Mouse (Mus musculus): Measurements from ENCODE around the gene Gm43720. TPM values are rescaled to one million over a fixed set of nuclear protein-coding genes. Genes with fewer than 3 reads are reported as not detected.

Gm43720 gene
- total RNA-seq (2021) = under 1 TPM in 1 of 2 experiments, not detected in 1; 0.05 TPM
- long read RNA-seq, experiment 1 = 0 reads
- long read RNA-seq, experiment 2 = 0 reads

- DNase-seq = peak; percentile 80 to 81
- intact Hi-C loops (cut with DNase I) = no loop called here
Observed at GRCm38 (mm10) chr5:138279585-138280424, at the start of gene Gm43720, which contains the start of the genes Gpc2 and Stag3. Gene Gm43720, minus strand, starts transcription at chr5:138279958. Gene Gpc2, minus strand, starts transcription at chr5:138280005. Gene Stag3, plus strand, starts transcription at chr5:138280240.

DNA sequence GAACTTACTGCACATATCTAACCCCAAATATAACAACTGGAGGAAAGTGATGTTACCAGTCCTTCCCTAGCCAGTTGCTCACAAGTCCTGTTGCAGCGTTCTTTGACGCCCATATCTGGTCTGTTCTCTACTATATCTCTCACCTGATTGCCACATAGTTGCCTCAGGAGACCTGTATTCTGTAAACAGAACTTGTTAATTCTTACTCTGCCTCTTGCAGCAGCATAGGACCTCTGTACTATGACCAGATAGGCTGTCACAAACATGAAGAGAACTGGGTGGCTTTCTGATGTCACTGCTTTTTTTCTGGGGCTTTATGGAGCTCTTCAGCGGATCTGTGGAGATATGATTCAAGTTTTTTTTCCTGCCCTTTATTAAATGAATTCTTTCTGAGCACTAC lies 33.0 kb upstream of the Gm43720 start:
- DNase-seq = no peak
- intact Hi-C loops (cut with DNase I) = no loop called here

- intact Hi-C loops (cut with DNase I) = no loop called here
- DNase-seq = no peak
Observed at GRCm38 (mm10) chr5:138299613-138300012, 19.9 kb upstream of the Gm43720 start.

DNA sequence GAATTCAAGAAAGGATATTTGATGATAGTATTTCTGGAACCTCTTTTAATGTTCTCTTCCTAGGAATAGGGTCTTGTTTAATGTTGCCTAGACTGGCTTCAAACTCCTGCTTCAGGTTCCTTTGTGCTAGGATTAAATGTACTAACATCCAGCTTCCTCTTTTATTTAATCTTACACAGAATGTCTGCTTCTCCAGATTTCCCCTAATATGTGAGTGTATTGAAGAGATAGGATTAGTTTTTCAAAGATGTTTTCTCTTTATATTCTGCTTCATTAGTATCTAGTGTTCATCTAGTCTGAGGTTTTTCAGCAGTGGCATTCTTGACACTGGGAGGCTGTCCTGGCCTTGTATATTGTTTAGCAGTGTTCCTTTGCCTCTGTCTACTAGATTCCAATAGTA lies 14.4 kb upstream of the Gm43720 start:
- no peak for DNase-seq
- intact Hi-C loops (cut with DNase I) = no loop called here

GRCm38 (mm10) chr5:138291638-138292037 lies 11.9 kb upstream of the Gm43720 start:
- intact Hi-C loops (cut with DNase I) = no loop called here

GRCm38 (mm10) chr5:138287861-138288260 lies 8.1 kb upstream of the Gm43720 start:
- intact Hi-C loops (cut with DNase I) = no loop called here
- DNase-seq = no peak

More at GRCm38 (mm10) chr5:138291638-138292037, 11.9 kb upstream of the Gm43720 start:
- DNase-seq = no peak

DNA sequence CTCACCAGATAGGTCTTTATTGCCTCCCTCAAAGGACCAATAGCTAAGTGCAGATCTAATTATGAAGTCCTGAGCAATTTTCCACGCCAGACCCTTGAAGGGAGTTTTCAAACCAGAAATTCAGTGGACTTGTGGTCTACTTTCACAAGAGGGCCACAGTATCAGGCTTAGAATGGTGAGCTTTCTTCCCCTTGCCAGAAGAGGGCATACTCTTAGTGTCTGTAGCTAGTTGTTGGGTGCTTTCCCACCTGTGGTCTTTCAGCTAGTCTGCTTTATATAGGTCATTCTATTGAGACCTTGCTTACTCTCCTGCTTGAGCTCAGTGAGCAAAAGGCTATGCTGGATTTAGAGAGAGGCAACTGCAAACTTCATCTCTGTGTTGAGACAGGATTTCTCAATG lies 3.8 kb upstream of the Gm43720 start:
- no peak for DNase-seq
- intact Hi-C loops (cut with DNase I) = no loop called here

DNA sequence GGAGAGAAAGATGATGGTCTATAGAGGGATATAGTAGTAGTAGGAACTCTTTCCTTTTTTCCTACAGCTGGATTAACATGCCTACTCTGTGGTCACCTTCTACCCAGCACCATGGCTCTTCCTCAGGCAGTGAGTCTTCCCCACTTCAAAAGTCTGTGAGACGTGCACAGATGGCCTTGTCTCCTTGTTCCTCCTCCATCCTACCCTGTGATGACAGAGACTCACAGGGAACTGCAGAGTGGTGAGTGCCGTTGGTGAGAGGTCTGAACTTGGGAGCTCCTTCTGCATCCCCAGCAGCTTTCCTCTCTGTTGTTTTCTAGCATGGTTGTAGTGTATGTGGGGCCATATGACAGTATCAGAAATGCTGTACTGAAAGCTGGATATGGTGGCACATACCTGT lies 2.0 kb upstream of the Gm43720 start:
- DNase-seq = no peak
- intact Hi-C loops (cut with DNase I) = no loop called here

DNA sequence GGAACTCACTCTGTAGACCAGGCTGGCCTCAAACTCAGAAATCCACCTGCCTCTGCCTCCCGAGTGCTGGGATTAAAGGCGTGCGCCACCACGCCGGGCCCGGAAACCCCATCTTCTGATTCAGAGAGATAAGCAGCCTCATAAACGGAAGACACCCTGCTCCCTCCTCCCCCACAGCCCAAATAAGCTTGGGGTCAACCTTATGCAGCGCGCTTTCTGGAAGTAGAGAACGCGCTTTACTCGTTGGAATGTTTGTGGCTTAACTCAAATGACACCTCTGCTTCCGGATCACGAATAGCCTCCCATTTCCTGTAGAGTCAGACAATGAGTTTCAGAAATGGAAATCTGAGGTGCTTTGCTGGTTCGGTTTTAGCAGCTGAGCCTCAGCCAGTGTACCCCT lies 1.1 kb upstream of the Gm43720 start:
- intact Hi-C loops (cut with DNase I) = no loop called here

DNA sequence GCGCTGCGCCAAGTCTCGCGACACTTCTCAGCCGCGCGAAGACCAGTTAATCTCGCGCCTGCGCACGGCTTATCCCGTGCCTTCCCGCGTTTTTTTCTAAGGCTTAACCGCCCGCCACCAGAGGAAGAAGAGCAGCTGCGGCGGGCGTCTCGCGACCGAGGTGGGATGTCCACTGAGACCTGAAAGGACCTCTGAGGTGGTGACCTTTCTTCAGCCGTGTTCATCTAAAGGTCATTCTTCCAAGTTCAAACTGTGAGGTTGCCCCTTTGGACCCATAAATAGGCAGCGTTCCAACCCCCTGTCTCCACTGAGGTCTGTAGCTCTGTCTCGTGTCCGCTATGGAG lies 639 bp upstream of the Gm43720 start:
- intact Hi-C loops (cut with DNase I) = no loop called here
- no peak for DNase-seq

More for the DNA sequence above, 1.1 kb upstream of the Gm43720 start:
- DNase-seq = no peak

- intact Hi-C loops (cut with DNase I) = no loop called here
- DNase-seq = no peak
Observed at GRCm38 (mm10) chr5:138277994-138278393, 1.8 kb downstream of the Gm43720 start.

DNA sequence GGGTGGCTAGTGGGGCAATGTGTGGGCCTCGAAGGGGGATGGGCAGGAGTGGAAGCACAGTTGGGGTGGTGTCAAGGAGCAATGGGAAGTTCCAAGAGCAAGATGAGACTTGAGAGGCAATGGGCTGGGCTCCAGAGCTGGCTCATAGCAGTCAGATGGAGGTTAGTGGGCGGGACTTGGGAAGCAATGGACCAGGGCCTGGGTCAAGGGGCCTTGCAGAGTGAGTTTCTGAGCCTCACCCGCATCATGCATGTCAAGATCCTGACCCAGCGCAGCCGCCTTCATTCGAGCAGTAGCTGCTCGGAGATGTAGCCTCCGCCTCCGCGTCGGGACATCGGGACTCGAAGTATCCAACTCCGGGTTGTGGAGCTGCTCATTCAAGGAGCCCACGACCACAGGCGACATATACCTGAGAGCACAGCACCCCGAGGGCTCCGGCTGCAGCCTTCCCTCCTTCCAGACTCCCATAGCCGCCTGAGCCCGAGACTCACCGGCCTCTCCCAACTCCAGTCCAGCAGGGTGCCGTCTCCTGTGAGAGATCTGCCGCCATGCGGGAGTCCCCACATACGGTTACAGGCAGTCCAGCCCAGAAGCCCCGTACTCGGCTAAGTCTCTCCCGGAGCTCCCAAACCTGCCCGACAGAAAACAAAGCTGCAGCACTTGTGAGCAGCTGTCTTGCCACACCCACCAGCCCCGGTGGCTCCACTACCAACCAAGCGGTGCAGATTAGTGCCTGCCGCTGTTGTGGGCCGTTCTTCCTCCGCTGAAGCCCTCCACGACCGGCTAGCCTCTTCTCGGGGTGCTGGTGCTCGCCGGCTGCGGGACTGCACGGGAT lies 4.3 kb downstream of the Gm43720 start:
- intact Hi-C loops (cut with DNase I) = no loop called here
- no peak for DNase-seq

GRCm38 (mm10) chr5:138274186-138274585 lies 5.6 kb downstream of the Gm43720 start:
- intact Hi-C loops (cut with DNase I) = no loop called here
- DNase-seq = no peak

- DNase-seq = peak; percentile 34 to 50
- intact Hi-C loops (cut with DNase I) = no loop called here
Observed at GRCm38 (mm10) chr5:138272409-138272923, 7.3 kb downstream of the Gm43720 start, which contains the start of gene Gal3st4. Gene Gal3st4, minus strand, starts transcription at chr5:138272840.

DNA sequence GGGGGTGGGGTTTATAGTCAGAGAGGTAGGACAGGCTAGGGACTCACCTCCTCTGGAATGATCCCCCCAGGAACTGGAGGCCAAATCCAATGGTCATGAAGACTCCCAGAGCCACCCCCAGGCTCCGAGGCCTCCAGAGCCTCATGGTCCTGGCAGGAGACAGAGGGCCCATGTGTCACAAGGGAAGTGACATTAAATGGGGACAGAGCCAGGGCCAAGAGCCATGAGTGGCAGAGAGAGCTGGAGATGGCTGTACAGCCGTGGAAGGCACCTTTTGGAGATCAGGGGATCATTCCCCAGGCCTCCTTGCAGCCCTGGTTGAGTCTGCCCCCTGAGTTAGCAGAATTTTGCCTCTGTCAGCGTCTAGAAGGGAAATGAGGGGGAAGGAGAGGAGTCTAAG lies 8.5 kb downstream of the Gm43720 start:
- intact Hi-C loops (cut with DNase I) = no loop called here
- no peak for DNase-seq

- no peak for DNase-seq
- intact Hi-C loops (cut with DNase I) = no loop called here
Observed at GRCm38 (mm10) chr5:138268980-138269379, 10.8 kb downstream of the Gm43720 start.

DNA sequence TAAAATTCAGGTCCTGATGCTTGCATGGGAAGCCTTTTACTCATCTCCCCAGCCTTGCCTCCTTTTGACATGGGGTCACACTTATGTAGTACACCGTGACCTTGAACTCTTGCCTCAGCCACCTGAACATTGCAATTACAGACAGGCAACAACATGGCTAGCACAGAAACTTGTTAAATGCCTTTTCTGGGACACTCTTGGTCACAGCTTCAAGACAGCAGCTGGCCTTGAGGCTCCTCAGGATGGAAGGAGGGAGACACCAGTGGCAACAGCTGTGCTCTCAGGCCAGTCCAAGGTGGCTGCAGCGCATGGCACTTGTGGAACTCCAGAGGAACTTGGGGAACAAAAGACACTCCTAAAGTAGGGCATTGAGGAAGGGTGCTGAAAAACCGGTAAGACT lies 12.6 kb downstream of the Gm43720 start:
- DNase-seq = no peak
- intact Hi-C loops (cut with DNase I) = no loop called here

DNA sequence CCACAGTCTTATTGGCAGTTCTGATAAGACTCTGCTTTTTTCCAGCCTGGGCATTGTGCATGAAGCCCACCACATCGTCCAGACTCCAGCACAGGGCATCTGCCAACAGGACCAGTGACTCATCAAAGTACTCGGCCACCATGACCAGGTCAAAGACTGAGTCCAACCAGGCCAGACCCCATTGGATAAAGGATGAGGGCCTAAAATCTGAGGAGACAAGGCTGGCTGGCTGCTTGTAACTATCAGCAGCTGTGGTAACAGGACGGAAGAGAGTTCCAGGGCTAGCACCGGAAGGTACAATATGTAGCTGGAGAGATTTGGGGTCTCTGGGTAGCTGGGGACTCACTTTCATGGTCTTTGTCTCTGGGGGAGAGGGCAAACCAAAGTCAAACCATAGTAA lies 14.0 kb downstream of the Gm43720 start:
- no peak for DNase-seq
- intact Hi-C loops (cut with DNase I) = no loop called here

DNA sequence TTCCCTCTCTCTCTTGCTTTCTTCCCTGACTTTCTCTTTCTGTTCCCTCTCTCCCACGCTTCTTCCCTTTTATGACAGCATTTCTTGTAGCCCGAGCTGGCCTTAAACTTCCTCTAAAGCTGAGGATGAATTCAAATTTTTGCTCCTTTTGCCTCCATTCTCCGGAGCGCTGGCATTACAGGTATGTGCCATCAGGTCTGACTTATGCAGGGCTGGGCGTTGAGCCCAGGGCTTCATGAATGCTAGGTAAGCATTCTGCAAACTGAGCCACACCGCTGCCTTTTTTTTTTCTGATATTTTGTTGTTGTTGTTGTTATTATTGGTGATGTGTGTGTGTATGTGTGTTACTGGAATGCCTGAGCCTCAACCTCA lies 15.6 kb downstream of the Gm43720 start:
- intact Hi-C loops (cut with DNase I) = loop anchor here (5.0 kb wide), 1 partner anchor 188 kb away; no protein-coding TSS in a partner anchor
- DNase-seq = no peak

DNA sequence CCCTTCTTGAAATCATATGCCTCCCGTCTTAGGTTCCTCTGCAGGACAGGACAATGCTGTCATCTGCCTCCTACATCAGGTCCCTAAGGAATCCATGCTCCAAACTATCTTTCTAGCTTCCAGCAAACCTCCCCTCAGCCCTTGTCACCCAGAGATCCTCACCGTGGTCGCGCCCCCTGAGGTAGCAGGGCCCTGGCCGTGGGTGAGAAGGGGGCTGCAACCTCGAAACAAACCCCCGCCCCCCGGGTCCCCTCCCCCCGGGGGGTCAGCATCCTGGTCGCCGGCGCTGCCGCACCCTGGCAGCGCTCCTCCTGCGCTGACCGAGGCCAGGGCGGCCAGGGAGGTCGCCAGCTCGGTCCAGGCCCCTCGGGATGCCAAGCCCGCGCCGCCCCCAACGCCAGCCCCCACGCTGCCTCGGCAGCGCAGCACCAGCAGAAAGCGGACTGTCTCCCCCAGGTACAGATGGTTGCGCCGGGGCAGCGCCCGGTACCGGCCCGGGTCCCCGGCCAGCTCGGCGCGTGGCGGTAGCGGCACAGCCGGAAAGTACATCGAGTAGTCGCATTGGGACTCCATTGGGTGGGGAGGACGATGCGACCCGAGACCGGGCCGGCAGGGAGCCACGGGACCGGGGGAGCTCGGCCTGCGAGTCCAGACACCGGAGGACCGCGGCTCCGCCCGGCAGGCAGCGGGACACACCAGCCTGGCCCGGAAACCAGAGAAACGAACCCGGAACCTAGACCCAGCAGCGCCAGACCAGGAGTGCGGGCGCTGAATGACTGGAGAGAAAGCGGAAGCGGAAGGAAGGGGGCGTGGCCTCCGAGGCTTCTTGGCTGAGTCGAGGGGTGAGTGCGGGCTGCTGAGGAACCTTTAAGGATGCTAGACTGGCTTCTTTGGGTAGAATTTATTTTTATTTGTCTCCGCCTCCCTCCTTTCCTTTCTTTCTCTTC lies 16.2 kb downstream of the Gm43720 start, which contains the start of gene BC037034:
TSS of gene BC037034 (minus strand) at position 774 of the 947 bp plus-strand sequence.
- intact Hi-C loops (cut with DNase I) = loop anchor here (5.0 kb wide), 1 partner anchor 189 kb away; no protein-coding TSS in a partner anchor
- DNase-seq = peak; percentile 88 to 92
